7 mouse cellular contexts compared by ENCODE assay signal in genomic region chr13:114818513-114818912, GRCm38 (mm10). TPM values are rescaled to one million over a fixed set of nuclear protein-coding genes. Genes with fewer than 3 reads are reported as not detected.
DNase-seq lines count a peak whose midpoint lies in the region; ATAC-seq lines count a peak whose summit lies in the region.

No protein-coding gene starts in this region.

- no peaks in the 10 kb centered on the region for H3K27me3 ChIP-seq in heart, embryonic 13.5 days (replicated peaks)
- H3K27me3 ChIP-seq in limb, embryonic 13.5 days, result no peaks in the 10 kb centered on the region
- H3K27me3 ChIP-seq in neural tube, embryonic 11.5 days (ENCODE audit: control insufficient read depth, insufficient read depth, low read length), result no peaks in the 10 kb centered on the region

- peak; percentile 12 for DNase-seq in thymus, postnatal 14 days
- DNase-seq in thymus, postnatal 25 days, result no peak
- DNase-seq in c-Kit-positive CD71-positive TER-119-negative erythroid progenitor cells, embryonic 14.5 days (ENCODE audit: low read depth), result peak; percentile 19
- no peak for DNase-seq in neural tube, embryonic 11.5 days (ENCODE audit: low spot score)
- DNase-seq in spleen, postnatal 36 days (ENCODE audit: low spot score in 2 of 2), result no peak

- peak overlapping the region; percentile 84 for H3K9ac ChIP-seq in heart, embryonic 13.5 days
- H3K9ac ChIP-seq in limb, embryonic 13.5 days, result peak overlapping the region; percentile 76
- H3K9ac ChIP-seq in neural tube, embryonic 11.5 days (ENCODE audit: low read length), result peak overlapping the region; percentile 60

- peak overlapping the region; percentile 92 for H3K4me2 ChIP-seq in heart, embryonic 13.5 days
- H3K4me2 ChIP-seq in limb, embryonic 13.5 days (replicated peaks), result peak overlapping the region; percentile 86
- peak overlapping the region; percentile 73 for H3K4me2 ChIP-seq in neural tube, embryonic 11.5 days (ENCODE audit: low read depth)

- H3K36me3 ChIP-seq in heart, embryonic 13.5 days, result peaks cover 28% of the 10 kb centered on the region
- peaks cover 22% of the 10 kb centered on the region for H3K36me3 ChIP-seq in limb, embryonic 13.5 days
- H3K36me3 ChIP-seq in neural tube, embryonic 11.5 days (ENCODE audit: control insufficient read depth, insufficient read depth, low read length), result no peaks in the 10 kb centered on the region; the same call in 1 of the 2 replicates

- H3K27ac ChIP-seq in heart, embryonic 13.5 days (replicated peaks), result no peak overlapping the region
- H3K27ac ChIP-seq in limb, embryonic 13.5 days, result no peak overlapping the region
- no peak overlapping the region for H3K27ac ChIP-seq in neural tube, embryonic 11.5 days (ENCODE audit: low read depth, low read length)

- H3K4me1 ChIP-seq in heart, embryonic 13.5 days, result peaks cover 15% of the 10 kb centered on the region
- peaks cover 12% of the 10 kb centered on the region for H3K4me1 ChIP-seq in limb, embryonic 13.5 days
- H3K4me1 ChIP-seq in neural tube, embryonic 11.5 days (ENCODE audit: control insufficient read depth, insufficient read depth, low read length), result 0 out of 2 replicates have a peak, but pooled peaks cover 3% of the 10 kb centered on the region

- H3K4me3 ChIP-seq in heart, embryonic 13.5 days, result peak overlapping the region; percentile 85
- peak overlapping the region; percentile 71 for H3K4me3 ChIP-seq in limb, embryonic 13.5 days
- peak overlapping the region; percentile 62 for H3K4me3 ChIP-seq in neural tube, embryonic 11.5 days (ENCODE audit: low read depth, low read length)

- 28% methylated on average over 9 of the region's 9 CpGs for WGBS in heart, embryonic 13.5 days
- 29% methylated on average over 9 of the region's 9 CpGs for WGBS in limb, embryonic 13.5 days
- 37% methylated on average over 9 of the region's 9 CpGs for WGBS in neural tube, embryonic 11.5 days

- ATAC-seq in heart, embryonic 13.5 days (ENCODE audit: extremely low read depth, insufficient number of reproducible peaks, low FRiP score, low TSS enrichment), result no peak
- ATAC-seq in limb, embryonic 13.5 days (ENCODE audit: low FRiP score, low read depth), result peak; percentile 68
- peak; percentile 63 for ATAC-seq in neural tube, embryonic 11.5 days (ENCODE audit: insufficient read depth, low FRiP score, low TSS enrichment)

- H3K9me3 ChIP-seq in heart, embryonic 13.5 days, result no peaks in the 10 kb centered on the region
- no peaks in the 10 kb centered on the region for H3K9me3 ChIP-seq in limb, embryonic 13.5 days
- no peaks in the 10 kb centered on the region for H3K9me3 ChIP-seq in neural tube, embryonic 11.5 days (ENCODE audit: control insufficient read depth, low read length)

RNA-seq across cellular contexts. Expression of gene Mocs2, which starts 0.5 kb away (rescaled TPM):
- polyA plus RNA-seq in heart, embryonic 13.5 days (2015; fragmentation: Nextera tagmentation; extraction: Ambion mirVana), result 56.6 and 59.7 TPM in 2 replicates
- 108 and 110 TPM in 2 replicates for polyA plus RNA-seq in limb, embryonic 13.5 days (2015; fragmentation: Nextera tagmentation; extraction: Ambion mirVana)
- 85.6 and 87.5 TPM in 2 replicates for polyA plus RNA-seq in neural tube, embryonic 11.5 days (2014; fragmentation: Nextera tagmentation; extraction: Ambion mirVana)

Comparison
In these comparisons a context has a peak if more than half of its experiments do, and no peak if none do; other contexts are left out.
1. DNase-seq: peak in thymus, postnatal 14 days (single experiment) and c-Kit-positive CD71-positive TER-119-negative erythroid progenitor cells, embryonic 14.5 days (single experiment); none in thymus, postnatal 25 days (single experiment), neural tube, embryonic 11.5 days (single experiment) and spleen, postnatal 36 days (0 of 2).
2. Peak in every context shown above with its lines, with median percentiles within 50 percentile points of each other: H3K4me2 ChIP-seq, H3K4me3 ChIP-seq and H3K9ac ChIP-seq.